Mouse (Mus musculus): ENCODE results near the gene Csl. TPM values are rescaled to one million over a fixed set of nuclear protein-coding genes. Genes with fewer than 3 reads are reported as not detected.
A peak's percentile ranks its signal among the peaks of the same experiment; 100 is the strongest.

The Csl gene
- not detected in 2 replicates for polyA plus RNA-seq (2016; fragmentation: Nextera tagmentation; extraction: Ambion mirVana)

DNA sequence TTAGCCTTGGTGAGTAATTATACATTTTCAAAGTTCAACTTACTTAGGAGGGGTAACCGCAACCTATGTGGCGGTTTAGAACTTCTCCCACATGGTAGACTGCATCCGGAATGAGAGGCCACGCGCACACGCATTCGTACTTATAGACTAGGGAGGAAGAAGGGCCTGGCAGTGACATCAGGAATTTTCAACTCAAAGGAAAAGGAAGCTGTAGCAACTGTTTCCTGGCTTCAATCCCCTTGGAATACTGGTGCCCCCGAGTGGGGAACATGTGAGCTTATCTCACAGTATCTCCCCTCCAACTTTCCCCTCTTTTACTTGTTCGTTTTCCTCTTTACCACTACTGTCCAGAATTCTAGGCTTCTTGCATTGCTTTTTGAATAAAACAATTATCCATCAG lies at the start of gene Csl:
Gene Csl, minus strand, starts transcription at position 101 of the 400 bp plus-strand sequence.
- ATAC-seq (ENCODE audit: insufficient number of reproducible peaks, insufficient read depth, low FRiP score, low TSS enrichment, low read depth): no peak
- no peak within 1 kb of the TSS for H3K27ac ChIP-seq
- H3K9ac ChIP-seq (replicated peaks): no peak within 1 kb of the TSS
- no peaks in the 10 kb centered on the region for H3K27me3 ChIP-seq
- no peaks in the 10 kb centered on the region for H3K9me3 ChIP-seq
- no peak within 1 kb of the TSS for H3K4me2 ChIP-seq
- no peaks in the 10 kb centered on the region for H3K36me3 ChIP-seq
- 94% methylated on average over 9 of the region's 9 CpGs for WGBS
- H3K4me1 ChIP-seq (replicated peaks): no peaks in the 10 kb centered on the region
- no peak within 1 kb of the TSS for H3K4me3 ChIP-seq (replicated peaks)

DNA sequence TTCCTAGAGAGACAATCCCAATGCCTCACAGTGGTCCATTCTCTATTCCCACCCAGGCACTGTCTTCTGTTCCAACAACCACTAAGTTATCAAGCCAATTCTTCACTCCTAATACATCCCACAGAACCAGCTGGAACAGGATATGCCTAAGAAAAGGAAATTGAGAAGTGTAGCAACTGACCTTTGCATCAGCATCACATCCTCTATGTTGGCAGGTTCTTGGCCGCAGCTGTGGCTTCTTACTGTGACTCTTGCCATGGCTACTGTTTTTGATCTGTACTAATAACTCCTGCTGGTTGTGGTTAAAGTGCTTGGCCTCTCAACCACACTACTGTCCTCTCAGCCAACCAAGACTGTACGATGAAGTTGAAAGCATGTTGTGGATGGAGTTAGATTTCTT lies 30.0 kb upstream of the Csl start:
- ATAC-seq (ENCODE audit: insufficient number of reproducible peaks, insufficient read depth, low FRiP score, low TSS enrichment, low read depth): no peak
- Histone ChIP-seq H3K9ac (replicated peaks) (no peak overlapping the region), H3K4me2 (no peak overlapping the region), H3K4me1 (replicated peaks) (no peaks in the 10 kb centered on the region), H3K27ac (no peak overlapping the region), H3K36me3 (no peaks in the 10 kb centered on the region), H3K4me3 (replicated peaks) (no peak overlapping the region), H3K27me3 (no peaks in the 10 kb centered on the region), H3K9me3 (no peaks in the 10 kb centered on the region)
- 88% methylated on average over 2 of the region's 2 CpGs for WGBS

DNA sequence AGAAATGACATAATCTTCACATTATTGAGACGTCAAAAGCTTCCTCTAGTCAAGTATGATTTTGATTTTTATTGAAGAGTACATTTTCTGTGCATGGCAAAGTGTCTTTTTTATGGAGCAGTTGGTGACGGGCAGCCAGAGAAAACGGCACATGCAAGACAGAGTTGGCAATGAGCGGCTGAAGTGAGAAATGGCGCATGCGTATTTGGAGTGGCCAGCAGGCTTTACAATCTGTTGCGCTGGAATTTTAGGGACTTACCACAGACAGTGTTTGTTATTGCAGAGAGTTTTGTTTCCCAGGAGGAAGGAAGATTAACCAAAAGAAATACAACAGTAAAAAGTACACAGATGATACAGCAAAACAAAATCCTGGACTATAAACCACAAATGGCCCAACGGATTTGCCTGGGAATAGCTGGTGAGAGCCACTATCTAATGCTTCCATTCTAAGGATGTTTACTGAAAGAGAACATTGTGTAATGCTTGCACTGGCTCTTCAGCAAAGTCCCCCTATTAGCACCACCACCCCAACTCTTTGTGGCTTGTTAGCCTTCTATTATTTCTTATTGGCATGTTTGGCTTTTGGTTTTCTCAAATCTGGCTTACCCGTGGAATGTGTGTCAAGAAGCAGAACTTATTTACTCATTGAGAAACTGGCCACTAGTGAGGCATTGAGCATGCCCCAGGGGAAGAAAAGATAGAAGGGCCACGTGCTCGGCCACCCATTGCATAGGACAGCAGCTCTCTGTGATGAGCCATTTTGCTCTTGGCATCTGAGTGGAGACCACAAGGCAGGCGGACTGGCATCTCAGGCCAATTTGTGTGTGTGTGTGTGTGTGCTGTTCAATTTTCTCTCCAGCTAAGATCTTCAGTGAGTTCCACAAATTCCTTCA lies 15.0 kb upstream of the Csl start:
- Histone ChIP-seq H3K9me3 (no peaks in the 10 kb centered on the region), H3K4me3 (replicated peaks) (no peak overlapping the region), H3K27ac (no peak overlapping the region), H3K27me3 (no peaks in the 10 kb centered on the region), H3K4me1 (replicated peaks) (no peaks in the 10 kb centered on the region), H3K4me2 (no peak overlapping the region), H3K36me3 (no peaks in the 10 kb centered on the region), H3K9ac (replicated peaks) (no peak overlapping the region)
- 88% methylated on average over 12 of the region's 12 CpGs for WGBS
- no peak for ATAC-seq (ENCODE audit: insufficient number of reproducible peaks, insufficient read depth, low FRiP score, low TSS enrichment, low read depth)

DNA sequence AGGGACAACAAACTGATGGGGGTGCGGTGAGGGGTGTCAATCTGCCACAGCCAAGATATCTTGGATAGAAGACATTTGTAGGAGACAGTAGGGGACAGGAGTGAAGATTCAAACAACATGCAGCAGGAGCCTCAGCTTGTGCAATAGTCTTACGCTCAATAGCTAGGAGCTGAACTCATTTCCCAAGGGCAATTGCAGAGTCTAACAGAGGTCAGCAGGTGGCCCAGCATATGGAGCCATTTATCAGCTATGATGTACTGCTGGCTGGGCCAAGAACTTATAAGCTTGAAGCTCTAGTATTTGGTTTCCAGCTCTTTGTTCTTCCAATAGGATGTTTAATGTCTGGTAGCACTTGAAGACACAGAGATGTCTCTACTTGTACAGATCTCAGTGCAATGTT lies 9.3 kb downstream of the Csl start:
- no peak overlapping the region for H3K27ac ChIP-seq
- H3K9ac ChIP-seq (replicated peaks): no peak overlapping the region
- H3K27me3 ChIP-seq: no peaks in the 10 kb centered on the region
- no peak overlapping the region for H3K4me2 ChIP-seq
- no peaks in the 10 kb centered on the region for H3K9me3 ChIP-seq
- H3K4me1 ChIP-seq (replicated peaks): 0 out of 2 replicates have a peak, but pooled peaks cover 4% of the 10 kb centered on the region
- no peak overlapping the region for H3K4me3 ChIP-seq (replicated peaks)
- no peaks in the 10 kb centered on the region for H3K36me3 ChIP-seq
- 82% methylated on average over 2 of the region's 2 CpGs for WGBS
- no peak for ATAC-seq (ENCODE audit: insufficient number of reproducible peaks, insufficient read depth, low FRiP score, low TSS enrichment, low read depth)

DNA sequence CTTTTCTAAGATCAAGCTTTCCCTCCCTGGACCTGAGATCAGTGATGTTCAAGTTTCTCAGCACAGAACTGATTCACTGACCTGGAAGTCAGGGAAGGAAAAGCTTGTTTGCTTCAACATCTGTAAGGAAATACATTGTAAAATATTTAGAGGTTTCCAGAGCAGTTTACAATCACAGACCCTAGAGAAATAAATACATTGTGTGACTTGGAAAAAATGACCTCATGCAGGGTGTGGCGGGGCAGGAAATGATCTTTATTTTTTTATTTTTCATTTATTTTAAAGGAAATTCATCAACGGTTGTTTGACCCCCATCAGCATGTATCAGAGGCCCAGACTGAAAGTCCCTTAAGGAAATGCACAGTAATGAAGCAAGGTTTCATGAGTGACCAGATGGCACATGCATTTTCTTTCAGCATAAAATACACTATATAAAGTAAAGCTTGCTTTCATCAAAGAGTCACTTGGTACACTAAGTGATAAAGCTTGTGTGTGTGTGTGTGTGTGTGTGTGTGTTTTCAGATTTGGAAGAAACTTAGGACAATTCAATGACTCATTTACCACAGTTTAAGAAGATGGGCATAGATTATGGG lies 10.7 kb downstream of the Csl start:
- Histone ChIP-seq H3K9ac (replicated peaks) (no peak overlapping the region), H3K9me3 (no peaks in the 10 kb centered on the region), H3K4me1 (replicated peaks) (0 out of 2 replicates have a peak, but pooled peaks cover 4% of the 10 kb centered on the region), H3K27me3 (no peaks in the 10 kb centered on the region), H3K27ac (0 out of 2 replicates have a peak overlapping the region, but pooled peaks have one; percentile 5), H3K4me3 (replicated peaks) (no peak overlapping the region), H3K4me2 (no peak overlapping the region), H3K36me3 (no peaks in the 10 kb centered on the region)
- 40% methylated on average over 2 of the region's 2 CpGs for WGBS
- ATAC-seq (ENCODE audit: insufficient number of reproducible peaks, insufficient read depth, low FRiP score, low TSS enrichment, low read depth): peak; percentile 56; the same call in 1 of the 2 replicates

DNA sequence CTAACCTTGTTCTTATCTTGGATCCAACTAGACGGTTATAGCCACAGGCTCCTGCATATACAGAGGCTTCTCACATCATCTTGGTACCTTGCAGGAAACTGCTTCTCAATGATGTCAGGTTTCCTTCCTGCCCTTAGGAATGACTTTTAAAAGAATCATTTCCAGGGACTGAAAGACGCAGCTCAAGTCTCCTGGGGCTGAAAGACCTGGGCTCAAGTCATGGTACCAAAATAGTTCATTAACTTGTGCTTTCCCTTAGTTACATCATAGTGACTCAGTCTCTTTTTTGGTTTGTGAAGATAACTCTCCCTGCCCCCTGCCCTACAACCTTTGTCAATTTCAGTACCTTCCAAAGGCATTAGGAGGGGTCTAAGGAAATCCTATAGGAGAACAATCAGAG lies 11.4 kb downstream of the Csl start:
- no peaks in the 10 kb centered on the region for H3K27me3 ChIP-seq
- 62% methylated on average over 2 of the region's 2 CpGs for WGBS

DNA sequence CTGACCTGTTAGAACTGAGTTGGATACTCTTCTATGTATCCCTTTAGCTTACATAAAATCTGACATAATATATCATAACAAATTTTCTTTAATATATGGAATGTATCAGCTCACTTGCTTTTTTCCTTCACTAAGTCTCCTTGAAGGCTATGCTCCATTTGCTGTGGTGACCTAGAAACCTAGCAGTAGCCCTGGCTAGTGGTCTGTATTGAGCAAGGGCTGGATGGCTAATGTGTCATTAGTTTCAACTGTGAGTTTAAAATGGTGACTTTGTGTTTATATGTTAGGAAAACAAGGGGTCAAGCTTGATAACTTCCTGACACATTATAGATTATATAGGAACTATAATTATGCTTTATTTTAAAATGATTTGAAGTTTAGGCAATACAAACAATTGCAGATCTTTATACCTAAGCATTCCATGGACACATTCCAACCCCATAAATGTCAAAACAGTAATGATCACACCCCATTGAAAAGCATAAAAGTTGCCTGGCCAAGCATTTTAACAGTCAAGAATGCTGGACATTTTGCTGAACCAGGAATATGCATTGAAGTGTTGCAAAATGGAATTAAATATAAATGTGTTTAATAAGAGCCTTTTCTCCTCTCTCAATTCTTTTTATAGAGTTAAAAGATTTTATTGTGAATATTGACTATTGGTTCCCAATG lies 17.7 kb downstream of the Csl start:
- H3K27ac ChIP-seq: no peak overlapping the region
- H3K9me3 ChIP-seq: no peaks in the 10 kb centered on the region
- H3K4me1 ChIP-seq (replicated peaks): no peaks in the 10 kb centered on the region
- ATAC-seq (ENCODE audit: insufficient number of reproducible peaks, insufficient read depth, low FRiP score, low TSS enrichment, low read depth): no peak
- H3K27me3 ChIP-seq: no peaks in the 10 kb centered on the region
- no peak overlapping the region for H3K4me3 ChIP-seq (replicated peaks)
- H3K9ac ChIP-seq (replicated peaks): no peak overlapping the region
- H3K4me2 ChIP-seq: no peak overlapping the region
- no peaks in the 10 kb centered on the region for H3K36me3 ChIP-seq

More for the DNA sequence above, 11.4 kb downstream of the Csl start:
- 0 out of 2 replicates have a peak, but pooled peaks cover 4% of the 10 kb centered on the region for H3K4me1 ChIP-seq (replicated peaks)
- ATAC-seq (ENCODE audit: insufficient number of reproducible peaks, insufficient read depth, low FRiP score, low TSS enrichment, low read depth): no peak
- H3K9ac ChIP-seq (replicated peaks): no peak overlapping the region
- H3K9me3 ChIP-seq: no peaks in the 10 kb centered on the region
- H3K4me2 ChIP-seq: no peak overlapping the region
- no peak overlapping the region for H3K4me3 ChIP-seq (replicated peaks)
- H3K36me3 ChIP-seq: no peaks in the 10 kb centered on the region
- H3K27ac ChIP-seq: no peak overlapping the region

DNA sequence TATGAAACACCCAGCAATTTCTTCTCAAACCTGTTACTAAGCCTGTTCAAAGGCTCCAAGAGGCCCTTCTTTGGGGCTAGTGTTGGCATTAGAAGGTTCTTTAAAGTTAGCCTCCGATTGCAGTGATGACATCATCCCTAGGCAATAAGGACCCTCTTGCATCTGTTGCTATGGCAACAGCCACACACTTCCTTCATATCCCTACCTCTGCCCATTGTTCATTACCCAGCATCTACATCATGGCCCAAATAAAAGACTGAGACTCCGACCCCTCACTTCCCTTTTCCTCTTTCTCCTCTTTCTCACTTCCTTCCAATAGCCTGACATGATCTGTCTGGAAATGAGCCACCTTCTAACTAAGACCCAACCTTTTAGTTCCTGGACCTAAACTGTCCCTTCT lies 46.3 kb downstream of the Csl start:
- 67% methylated on average over 2 of the region's 2 CpGs for WGBS
- Histone ChIP-seq H3K9ac (replicated peaks) (no peak overlapping the region), H3K27me3 (no peaks in the 10 kb centered on the region), H3K4me3 (replicated peaks) (no peak overlapping the region), H3K27ac (no peak overlapping the region), H3K4me1 (replicated peaks) (no peaks in the 10 kb centered on the region), H3K9me3 (no peaks in the 10 kb centered on the region), H3K4me2 (no peak overlapping the region), H3K36me3 (no peaks in the 10 kb centered on the region)
- ATAC-seq (ENCODE audit: insufficient number of reproducible peaks, insufficient read depth, low FRiP score, low TSS enrichment, low read depth): no peak

DNA sequence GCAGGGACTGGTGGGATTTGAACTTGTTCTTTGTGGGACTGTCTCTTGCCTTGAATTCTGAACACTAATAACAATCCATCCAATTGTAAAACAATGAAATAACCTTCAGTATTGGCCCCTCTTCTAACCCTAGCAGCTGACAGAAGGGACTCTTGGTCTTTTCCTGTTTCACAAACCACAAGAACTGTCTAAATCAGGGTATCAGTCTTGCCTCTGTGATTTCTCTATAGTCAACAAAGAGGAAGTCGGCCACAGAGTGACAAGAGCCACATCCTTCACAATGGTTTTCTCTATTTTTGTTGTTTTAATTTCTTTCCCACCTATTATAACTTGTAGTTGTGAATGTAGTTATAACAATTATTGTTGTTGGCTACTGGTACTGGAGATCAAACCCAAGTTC lies 47.9 kb downstream of the Csl start:
- WGBS: 90% methylated on average over 1 of the region's 1 CpGs
- Histone ChIP-seq H3K9ac (replicated peaks) (no peak overlapping the region), H3K27ac (no peak overlapping the region), H3K9me3 (no peaks in the 10 kb centered on the region), H3K4me2 (no peak overlapping the region), H3K4me3 (replicated peaks) (no peak overlapping the region), H3K4me1 (replicated peaks) (no peaks in the 10 kb centered on the region), H3K27me3 (no peaks in the 10 kb centered on the region), H3K36me3 (no peaks in the 10 kb centered on the region)
- no peak for ATAC-seq (ENCODE audit: insufficient number of reproducible peaks, insufficient read depth, low FRiP score, low TSS enrichment, low read depth)
